Mouse (Mus musculus): ENCODE data around the gene Tmem190. TPM values are rescaled to one million over a fixed set of nuclear protein-coding genes. Genes with fewer than 3 reads are reported as not detected.

Tmem190 gene
- polyA plus RNA-seq (2014; fragmentation: Nextera tagmentation; extraction: Ambion mirVana): 0.41 TPM in 1 of 2 replicates, not detected in the other

GRCm38 (mm10) chr7:4782759-4783158 is at the start of gene Tmem190, which contains the start of gene Il11:
Gene Tmem190, plus strand, starts transcription at chr7:4782937.
Gene Il11, minus strand, starts transcription at chr7:4782859.
- peaks cover 7% of the 10 kb centered on the region; the same call in 1 of the 2 replicates for H3K4me1 ChIP-seq (ENCODE audit: control insufficient read depth, insufficient read depth, low read length)
- no peaks in the 10 kb centered on the region for H3K9me3 ChIP-seq (ENCODE audit: control insufficient read depth, low read length)
- no peak within 1 kb of the TSS for H3K4me3 ChIP-seq (ENCODE audit: low read depth, low read length)
- ATAC-seq (ENCODE audit: insufficient number of reproducible peaks, low FRiP score, low TSS enrichment, low read depth): no peak
- WGBS: 74% methylated on average over 2 of the region's 2 CpGs
- no peak for DNase-seq (ENCODE audit: low spot score)
- no peaks in the 10 kb centered on the region for H3K36me3 ChIP-seq (ENCODE audit: control insufficient read depth, insufficient read depth, low read length)
- H3K4me2 ChIP-seq (ENCODE audit: low read depth, severe bottlenecking): no peak within 1 kb of the TSS
- no peak within 1 kb of the TSS for H3K27ac ChIP-seq (replicated peaks; ENCODE audit: low read depth, low read length)
- H3K9ac ChIP-seq (ENCODE audit: low read length): no peak within 1 kb of the TSS
- H3K27me3 ChIP-seq (ENCODE audit: control insufficient read depth, insufficient read depth, low read length): peaks cover 11% of the 10 kb centered on the region

- Histone ChIP-seq H3K27me3 (ENCODE audit: control insufficient read depth, insufficient read depth, low read length) (no peaks in the 10 kb centered on the region), H3K4me1 (ENCODE audit: control insufficient read depth, insufficient read depth, low read length) (no peaks in the 10 kb centered on the region), H3K27ac (replicated peaks; ENCODE audit: low read depth, low read length) (no peak overlapping the region), H3K36me3 (ENCODE audit: control insufficient read depth, insufficient read depth, low read length) (no peaks in the 10 kb centered on the region), H3K9ac (ENCODE audit: low read length) (no peak overlapping the region), H3K4me2 (ENCODE audit: low read depth, severe bottlenecking) (no peak overlapping the region), H3K4me3 (ENCODE audit: low read depth, low read length) (no peak overlapping the region), H3K9me3 (ENCODE audit: control insufficient read depth, low read length) (no peaks in the 10 kb centered on the region)
- DNase-seq (ENCODE audit: low spot score) (no peak), ATAC-seq (ENCODE audit: insufficient number of reproducible peaks, low FRiP score, low TSS enrichment, low read depth) (no peak)
- WGBS: 69% methylated on average over 6 of the region's 6 CpGs
Measured at GRCm38 (mm10) chr7:4732968-4733392, 49.8 kb upstream of the Tmem190 start.

DNA sequence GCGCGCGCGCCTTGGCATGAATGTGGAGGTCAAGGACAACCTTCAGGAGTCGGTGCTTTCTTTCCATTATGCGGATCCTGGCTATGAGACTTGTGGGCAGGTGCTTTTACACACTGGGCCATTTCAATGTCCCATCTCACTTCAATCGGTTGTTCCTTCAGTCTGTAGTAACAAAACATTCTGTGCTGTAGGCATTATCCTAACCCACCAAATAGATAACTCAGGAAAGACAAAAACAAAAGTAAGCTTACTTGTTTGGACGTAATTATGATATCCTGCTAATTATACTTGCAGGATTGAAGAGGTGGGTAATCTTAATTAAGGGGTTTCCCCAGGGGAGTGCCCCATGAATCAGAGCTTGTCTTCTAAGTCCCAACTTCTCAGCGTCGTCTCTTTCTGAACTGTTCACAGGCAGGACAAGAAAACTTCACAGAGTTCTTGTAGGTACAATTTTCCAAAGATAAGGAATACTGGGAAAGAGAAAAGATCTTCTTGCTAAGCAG is 43.6 kb upstream of the Tmem190 start:
- H3K4me2 ChIP-seq (ENCODE audit: low read depth, severe bottlenecking): peak overlapping the region; percentile 47
- no peaks in the 10 kb centered on the region for H3K27me3 ChIP-seq (ENCODE audit: control insufficient read depth, insufficient read depth, low read length)
- H3K4me1 ChIP-seq (ENCODE audit: control insufficient read depth, insufficient read depth, low read length): peaks cover 6% of the 10 kb centered on the region
- H3K4me3 ChIP-seq (ENCODE audit: low read depth, low read length): peak overlapping the region; percentile 22
- peaks cover 5% of the 10 kb centered on the region for H3K36me3 ChIP-seq (ENCODE audit: control insufficient read depth, insufficient read depth, low read length)
- DNase-seq (ENCODE audit: low spot score) (no peak), ATAC-seq (ENCODE audit: insufficient number of reproducible peaks, low FRiP score, low TSS enrichment, low read depth) (no peak)
- H3K9ac ChIP-seq (ENCODE audit: low read length): no peak overlapping the region; the same call in 1 of the 2 replicates
- no peaks in the 10 kb centered on the region for H3K9me3 ChIP-seq (ENCODE audit: control insufficient read depth, low read length)
- WGBS: 48% methylated on average over 10 of the region's 10 CpGs
- H3K27ac ChIP-seq (replicated peaks; ENCODE audit: low read depth, low read length): peak overlapping the region; percentile 63; the same call in 1 of the 2 replicates

DNA sequence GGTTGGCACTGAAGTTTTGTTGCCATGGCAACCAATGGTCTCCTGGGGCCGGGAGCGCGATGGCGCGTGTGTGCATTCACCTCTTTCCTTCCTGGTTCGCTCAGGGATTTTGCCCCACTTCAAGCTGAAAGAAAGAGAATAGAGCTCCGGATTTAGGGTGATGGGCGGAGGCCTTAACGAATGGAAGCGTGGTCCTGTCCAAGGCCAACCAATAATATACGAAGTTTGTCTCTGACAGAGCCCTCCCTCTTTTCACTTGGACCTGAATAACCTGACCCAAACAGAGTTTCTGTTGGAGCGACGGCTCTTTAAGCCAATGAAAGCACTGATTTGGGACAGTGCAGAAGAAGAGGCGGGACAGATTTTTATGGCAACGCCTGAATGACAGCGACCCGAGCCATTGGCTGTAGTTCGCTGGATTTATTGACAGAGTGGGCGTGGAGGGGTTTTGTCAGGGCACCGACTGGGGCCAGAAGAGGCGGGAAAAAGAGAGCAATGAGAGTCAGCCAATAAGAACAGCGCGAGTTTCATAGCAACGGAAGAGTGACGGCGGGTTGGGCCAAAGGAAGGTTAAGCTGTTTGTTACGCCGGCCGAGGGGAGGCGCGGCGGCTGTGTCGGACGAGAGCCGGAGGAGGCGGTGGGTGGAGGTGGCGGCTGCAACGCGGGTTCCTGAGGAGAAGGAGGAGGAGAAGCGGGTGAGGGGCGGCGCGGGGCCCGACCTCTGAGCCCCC is 43.0 kb upstream of the Tmem190 start, which contains the start of gene Kmt5c:
Kmt5c (plus strand) TSS at position 572 of the 732 bp plus-strand sequence.
- WGBS: under 1% methylated on average over 40 of the region's 44 CpGs
- H3K4me1 ChIP-seq (ENCODE audit: control insufficient read depth, insufficient read depth, low read length): peaks cover 6% of the 10 kb centered on the region
- no peaks in the 10 kb centered on the region for H3K27me3 ChIP-seq (ENCODE audit: control insufficient read depth, insufficient read depth, low read length)
- peaks cover 5% of the 10 kb centered on the region for H3K36me3 ChIP-seq (ENCODE audit: control insufficient read depth, insufficient read depth, low read length)
- ATAC-seq (ENCODE audit: insufficient number of reproducible peaks, low FRiP score, low TSS enrichment, low read depth): peak; percentile 98
- H3K4me2 ChIP-seq (ENCODE audit: low read depth, severe bottlenecking): peak within 1 kb of the TSS; percentile 85
- peak; percentile 97 for DNase-seq (ENCODE audit: low spot score)
- H3K4me3 ChIP-seq (ENCODE audit: low read depth, low read length): peak within 1 kb of the TSS; percentile 76
- H3K27ac ChIP-seq (replicated peaks; ENCODE audit: low read depth, low read length): peak within 1 kb of the TSS; percentile 81
- H3K9ac ChIP-seq (ENCODE audit: low read length): peak within 1 kb of the TSS; percentile 85
- no peaks in the 10 kb centered on the region for H3K9me3 ChIP-seq (ENCODE audit: control insufficient read depth, low read length)

DNA sequence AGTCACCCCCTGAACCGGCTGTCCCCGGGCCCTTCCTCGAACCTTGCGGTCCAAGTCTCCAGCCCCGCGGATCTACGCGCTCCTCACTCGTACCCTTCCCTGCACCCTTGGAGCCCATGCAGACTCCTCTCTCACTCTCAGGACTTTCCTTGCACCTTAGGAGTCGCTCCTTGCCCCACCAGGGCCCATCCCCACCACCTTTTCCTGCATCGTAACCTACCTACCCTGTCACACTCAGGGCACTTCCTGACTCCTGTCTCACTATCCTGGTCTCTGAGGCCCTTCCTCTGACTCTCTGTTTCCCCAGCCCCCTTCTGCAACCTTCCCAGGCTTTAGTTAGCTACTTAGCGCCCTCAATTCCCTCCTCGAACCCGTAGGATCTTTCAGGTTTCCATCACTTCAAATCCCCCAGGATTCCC is 42.4 kb upstream of the Tmem190 start:
- Histone ChIP-seq H3K27me3 (ENCODE audit: control insufficient read depth, insufficient read depth, low read length) (no peaks in the 10 kb centered on the region), H3K4me3 (ENCODE audit: low read depth, low read length) (peak overlapping the region; percentile 76), H3K4me2 (ENCODE audit: low read depth, severe bottlenecking) (peak overlapping the region; percentile 85), H3K36me3 (ENCODE audit: control insufficient read depth, insufficient read depth, low read length) (peaks cover 5% of the 10 kb centered on the region), H3K4me1 (ENCODE audit: control insufficient read depth, insufficient read depth, low read length) (peaks cover 6% of the 10 kb centered on the region), H3K27ac (replicated peaks; ENCODE audit: low read depth, low read length) (peak overlapping the region; percentile 81), H3K9ac (ENCODE audit: low read length) (peak overlapping the region; percentile 85), H3K9me3 (ENCODE audit: control insufficient read depth, low read length) (no peaks in the 10 kb centered on the region)
- WGBS: 0% methylated on average over 14 of the region's 14 CpGs
- DNase-seq (ENCODE audit: low spot score): no peak
- no peak; the same call in 1 of the 2 replicates for ATAC-seq (ENCODE audit: insufficient number of reproducible peaks, low FRiP score, low TSS enrichment, low read depth)

GRCm38 (mm10) chr7:4741151-4741550 is 41.6 kb upstream of the Tmem190 start:
- H3K4me1 ChIP-seq (ENCODE audit: control insufficient read depth, insufficient read depth, low read length): peaks cover 6% of the 10 kb centered on the region
- H3K36me3 ChIP-seq (ENCODE audit: control insufficient read depth, insufficient read depth, low read length): peaks cover 7% of the 10 kb centered on the region
- ATAC-seq (ENCODE audit: insufficient number of reproducible peaks, low FRiP score, low TSS enrichment, low read depth) (no peak), DNase-seq (ENCODE audit: low spot score) (peak; percentile 42)
- no peaks in the 10 kb centered on the region for H3K9me3 ChIP-seq (ENCODE audit: control insufficient read depth, low read length)
- WGBS: 6% methylated on average over 4 of the region's 4 CpGs
- no peak overlapping the region for H3K27ac ChIP-seq (replicated peaks; ENCODE audit: low read depth, low read length)
- H3K27me3 ChIP-seq (ENCODE audit: control insufficient read depth, insufficient read depth, low read length): no peaks in the 10 kb centered on the region
- H3K4me3 ChIP-seq (ENCODE audit: low read depth, low read length): peak overlapping the region; percentile 76
- peak overlapping the region; percentile 85 for H3K4me2 ChIP-seq (ENCODE audit: low read depth, severe bottlenecking)
- peak overlapping the region; percentile 85 for H3K9ac ChIP-seq (ENCODE audit: low read length)

DNA sequence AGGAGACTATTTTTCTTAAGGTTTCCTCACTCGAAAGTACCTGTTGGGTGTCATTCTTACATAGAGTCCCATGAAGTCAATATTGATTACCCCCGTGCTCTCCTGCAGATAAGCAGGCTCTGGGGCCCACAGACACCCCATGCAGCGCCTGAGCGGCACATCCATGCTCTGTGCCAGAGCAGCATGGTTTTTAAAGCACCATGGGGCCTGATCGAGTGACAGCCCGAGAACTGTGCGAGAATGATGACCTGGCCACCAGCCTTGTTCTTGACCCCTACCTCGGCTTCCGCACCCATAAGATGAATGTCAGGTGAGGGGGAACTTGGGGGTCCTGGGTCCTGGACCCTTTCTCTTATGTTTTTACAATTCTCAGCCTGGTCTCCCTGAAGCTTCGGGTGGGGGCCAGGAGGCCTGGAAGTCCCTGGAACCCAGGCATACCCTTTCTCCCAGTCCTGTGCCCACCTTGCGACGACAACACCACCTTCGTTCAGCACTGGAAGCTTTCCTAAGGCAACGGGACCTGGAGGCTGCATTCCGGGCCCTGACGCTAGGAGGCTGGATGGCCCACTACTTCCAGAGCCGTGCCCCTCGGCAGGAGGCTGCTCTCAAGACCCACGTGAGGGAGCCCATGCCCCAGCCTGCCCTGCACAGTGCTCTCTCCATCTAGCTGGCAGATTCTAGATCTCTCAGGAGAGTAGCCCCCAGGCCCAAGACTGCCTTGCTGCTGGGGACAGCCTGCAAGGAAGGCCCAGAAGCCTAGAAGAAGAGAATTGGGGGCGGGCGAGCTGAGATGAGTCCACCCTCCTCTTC is 40.9 kb upstream of the Tmem190 start:
- ATAC-seq (ENCODE audit: insufficient number of reproducible peaks, low FRiP score, low TSS enrichment, low read depth): no peak
- Histone ChIP-seq H3K27me3 (ENCODE audit: control insufficient read depth, insufficient read depth, low read length) (no peaks in the 10 kb centered on the region), H3K4me1 (ENCODE audit: control insufficient read depth, insufficient read depth, low read length) (peaks cover 6% of the 10 kb centered on the region), H3K27ac (replicated peaks; ENCODE audit: low read depth, low read length) (no peak overlapping the region), H3K4me3 (ENCODE audit: low read depth, low read length) (peak overlapping the region; percentile 76; the same call in 1 of the 2 replicates), H3K36me3 (ENCODE audit: control insufficient read depth, insufficient read depth, low read length) (peaks cover 9% of the 10 kb centered on the region), H3K9me3 (ENCODE audit: control insufficient read depth, low read length) (no peaks in the 10 kb centered on the region), H3K9ac (ENCODE audit: low read length) (no peak overlapping the region), H3K4me2 (ENCODE audit: low read depth, severe bottlenecking) (peak overlapping the region; percentile 85; the same call in 1 of the 2 replicates)
- 86% methylated on average over 21 of the region's 21 CpGs for WGBS
- DNase-seq (ENCODE audit: low spot score): no peak

DNA sequence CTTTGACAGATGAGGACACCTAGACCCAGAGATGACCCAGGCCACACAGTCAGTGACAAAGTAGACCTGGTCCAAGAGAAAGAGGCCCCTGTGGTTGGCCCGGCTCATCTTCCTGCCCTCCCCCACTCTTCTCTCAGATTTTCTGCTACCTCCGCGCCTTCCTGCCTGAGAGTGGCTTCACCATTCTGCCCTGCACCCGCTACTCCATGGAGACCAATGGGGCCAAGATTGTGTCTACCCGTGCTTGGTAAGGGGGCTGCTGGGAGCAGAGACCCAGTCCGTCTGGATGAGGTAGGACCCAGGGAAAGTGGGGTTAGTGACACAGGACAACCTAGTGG is 40.3 kb upstream of the Tmem190 start:
- H3K9ac ChIP-seq (ENCODE audit: low read length): no peak overlapping the region
- H3K4me1 ChIP-seq (ENCODE audit: control insufficient read depth, insufficient read depth, low read length): peaks cover 6% of the 10 kb centered on the region
- H3K4me2 ChIP-seq (ENCODE audit: low read depth, severe bottlenecking): no peak overlapping the region
- H3K27ac ChIP-seq (replicated peaks; ENCODE audit: low read depth, low read length): no peak overlapping the region
- peaks cover 9% of the 10 kb centered on the region for H3K36me3 ChIP-seq (ENCODE audit: control insufficient read depth, insufficient read depth, low read length)
- H3K4me3 ChIP-seq (ENCODE audit: low read depth, low read length): no peak overlapping the region
- no peaks in the 10 kb centered on the region for H3K27me3 ChIP-seq (ENCODE audit: control insufficient read depth, insufficient read depth, low read length)
- 90% methylated on average over 6 of the region's 6 CpGs for WGBS
- ATAC-seq (ENCODE audit: insufficient number of reproducible peaks, low FRiP score, low TSS enrichment, low read depth): no peak
- DNase-seq (ENCODE audit: low spot score): no peak
- no peaks in the 10 kb centered on the region for H3K9me3 ChIP-seq (ENCODE audit: control insufficient read depth, low read length)
